Mouse (Mus musculus): ENCODE results near the gene Nfatc2.

- TF ChIP-seq CTCF (IDR thresholded peaks at IDR 0.05; ENCODE audit: borderline replicate concordance, insufficient read depth, low read length) (no peak), POLR2A (IDR thresholded peaks at IDR 0.05; ENCODE audit: low read depth, low read length) (no peak)
Measured at GRCm38 (mm10) chr2:168504431-168505182, 96.8 kb downstream of the Nfatc2 start.

Measured in embryonic fibroblast, embryonic 13.5 days (primary cell).